Mouse (Mus musculus): ENCODE measurements at regions not wholly inside any gene's neighbourhood (a gene's known extent, or its start where the extent isn't known, plus 50 kb on each side); places are given as distances from the start of the nearest gene placed in this dataset.

DNA sequence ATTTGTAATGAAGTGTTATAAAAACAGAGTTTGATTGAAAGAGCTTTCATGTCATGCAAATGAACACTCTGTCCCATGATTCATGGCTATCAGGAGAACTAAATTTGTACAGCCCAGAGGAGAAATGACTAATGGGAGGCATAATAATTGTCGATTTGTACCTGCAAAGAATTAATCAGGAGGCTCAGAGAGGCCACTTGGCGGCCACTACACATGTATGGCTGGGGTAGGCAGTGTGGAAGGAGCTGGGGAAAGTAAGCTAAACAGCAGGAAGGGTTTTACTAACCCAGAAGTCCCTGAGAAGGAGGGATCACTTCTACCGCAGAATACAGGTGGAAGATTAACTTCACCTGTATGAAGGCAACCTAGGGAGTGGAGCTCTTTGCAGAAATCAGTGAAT, 145.9 kb upstream of the Vstm2b start:
- CTCF ChIA-PET = no interaction called here

DNA sequence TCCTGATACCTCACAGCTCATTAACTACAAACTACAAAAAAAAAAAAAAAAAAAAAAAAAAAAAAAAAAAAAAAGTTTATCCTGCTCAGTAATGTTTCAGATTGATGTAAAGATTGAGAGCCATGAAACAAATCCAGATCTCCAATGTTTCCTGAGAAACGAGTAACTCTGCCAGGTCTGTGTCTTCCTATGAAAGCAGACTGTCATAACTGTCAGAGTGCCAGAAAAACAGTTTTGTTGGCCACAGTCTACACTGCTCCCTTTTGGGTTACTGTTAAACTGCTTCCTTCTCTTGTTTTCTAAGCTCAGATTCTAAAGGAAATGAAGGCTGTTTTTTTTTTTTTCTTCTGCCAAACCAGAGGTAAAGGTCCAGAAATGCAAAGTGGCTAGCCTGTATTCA, 144.6 kb upstream of the Vstm2b start:
- CTCF ChIA-PET = interaction anchor here (0.6 kb wide), 1 partner anchor 64 kb away, joined by 7 read pairs; no protein-coding TSS in a partner anchor

DNA sequence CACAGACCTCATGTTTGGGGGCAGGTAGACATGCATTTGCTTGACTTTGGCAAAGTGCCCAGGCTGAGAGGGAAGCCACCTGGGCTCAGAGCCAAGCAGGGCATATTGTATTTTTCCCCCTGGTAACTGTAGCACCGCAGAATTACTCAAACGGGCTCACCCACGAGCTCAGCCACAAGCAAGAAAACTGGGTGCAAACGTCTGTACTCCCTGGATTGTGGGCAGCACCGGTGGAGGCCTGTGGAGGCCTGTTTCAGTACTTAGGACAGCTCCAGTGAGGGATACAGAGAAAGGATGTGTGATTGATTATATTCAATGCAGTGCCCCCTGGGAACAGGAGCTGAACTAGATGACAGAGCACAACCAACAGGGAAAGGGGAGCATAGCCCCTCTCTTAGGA, 135.6 kb upstream of the Vstm2b start:
- CTCF ChIA-PET = no interaction called here

DNA sequence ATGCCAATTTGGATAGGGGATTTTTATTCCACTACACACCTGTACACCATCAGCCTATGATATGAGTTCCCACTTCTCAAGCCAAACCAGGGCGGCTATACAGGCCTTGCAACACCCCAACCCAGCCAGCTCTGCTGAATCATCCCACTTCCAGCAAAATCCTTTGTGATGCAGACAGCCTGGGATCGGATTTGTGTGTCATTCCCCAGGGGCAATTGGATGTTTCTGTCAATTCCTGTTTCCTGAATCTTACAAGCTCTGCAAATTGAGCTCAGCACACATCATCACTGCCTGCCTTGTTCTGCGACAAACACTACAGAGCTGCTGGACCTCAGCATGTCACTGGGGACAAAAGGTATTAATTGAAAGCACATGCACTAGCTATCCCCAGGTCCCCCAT, 132.0 kb upstream of the Vstm2b start:
- CTCF ChIA-PET = no interaction called here

DNA sequence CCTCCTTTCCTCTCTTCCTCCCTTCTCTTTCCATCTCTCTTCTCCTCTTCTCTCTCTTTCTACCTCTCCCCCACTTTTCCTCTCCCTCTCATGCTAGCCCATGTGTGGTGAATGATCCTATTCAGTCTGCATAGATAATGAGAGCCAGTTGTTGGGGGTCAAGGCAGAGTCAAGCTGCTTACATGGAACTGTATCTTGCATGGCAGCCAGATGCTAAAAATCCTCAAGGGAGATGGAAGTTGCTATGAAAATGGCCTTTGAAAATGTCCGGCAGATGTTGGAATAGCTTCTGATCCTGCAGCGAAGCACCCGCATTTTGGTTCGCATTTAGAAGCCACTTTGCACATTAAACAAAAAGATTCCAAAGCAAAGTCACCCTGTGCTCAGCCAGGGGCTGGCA, 121.9 kb upstream of the Vstm2b start:
- CTCF ChIA-PET = no interaction called here

DNA sequence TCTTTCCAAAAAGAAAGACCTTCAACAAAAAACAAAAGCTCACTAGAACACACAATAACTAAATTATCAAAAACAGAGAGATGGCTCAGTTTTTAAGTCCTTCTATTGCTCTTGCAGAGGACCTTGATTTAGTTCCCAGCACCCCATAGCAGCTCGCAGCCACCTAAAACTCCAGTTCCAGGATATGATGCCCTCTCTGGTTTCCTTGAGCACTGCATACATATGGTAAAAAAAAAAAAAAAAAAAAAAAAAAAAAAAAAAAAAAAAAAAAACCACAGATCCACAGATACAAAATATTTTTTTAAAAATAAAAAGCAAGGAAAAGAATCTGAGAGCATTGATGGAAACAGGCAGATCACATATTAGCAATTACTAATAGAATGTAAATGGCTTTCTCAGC, 113.2 kb upstream of the Vstm2b start:
- CTCF ChIA-PET = interaction anchor here (0.5 kb wide), 1 partner anchor 717 kb away, joined by 4 read pairs; no protein-coding TSS in a partner anchor

DNA sequence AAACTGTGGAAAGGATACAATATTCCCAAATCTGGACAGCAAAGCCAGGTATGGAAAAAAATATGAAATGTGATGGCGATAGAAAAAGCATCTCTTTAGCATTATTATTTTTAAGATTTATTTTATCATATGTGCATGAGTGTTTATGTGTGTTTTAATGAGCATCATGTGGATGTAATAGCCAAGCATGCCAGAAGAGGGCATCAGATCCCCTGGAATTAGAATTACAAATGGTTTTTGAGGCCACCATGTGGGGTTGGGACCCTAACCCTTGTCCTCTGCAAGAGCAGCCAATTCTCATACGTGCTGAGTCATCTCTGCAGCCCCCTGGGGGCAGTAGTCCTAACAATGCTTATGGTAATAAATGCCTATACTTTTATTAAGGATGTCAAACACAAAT, 111.4 kb upstream of the Vstm2b start:
- CTCF ChIA-PET = no interaction called here

DNA sequence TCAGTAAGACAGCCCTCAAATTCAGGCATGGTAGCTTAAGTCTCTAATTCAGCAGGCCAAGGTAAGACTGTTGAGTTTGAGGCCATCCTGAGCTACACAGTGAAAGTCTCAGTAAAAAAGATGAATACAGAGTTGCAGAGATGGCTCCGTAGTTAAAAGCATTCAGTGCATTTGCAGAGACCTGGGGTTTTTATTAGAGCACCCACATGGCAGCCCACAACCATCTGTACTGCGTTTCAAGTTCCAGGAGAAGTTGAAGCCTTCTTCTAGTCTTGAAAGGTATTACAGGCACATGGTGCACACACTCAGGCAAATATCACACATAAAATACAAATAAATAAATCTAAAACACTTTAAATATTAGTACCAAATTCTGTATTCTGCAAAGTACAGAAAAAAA, 109.6 kb upstream of the Vstm2b start:
- CTCF ChIA-PET = no interaction called here

DNA sequence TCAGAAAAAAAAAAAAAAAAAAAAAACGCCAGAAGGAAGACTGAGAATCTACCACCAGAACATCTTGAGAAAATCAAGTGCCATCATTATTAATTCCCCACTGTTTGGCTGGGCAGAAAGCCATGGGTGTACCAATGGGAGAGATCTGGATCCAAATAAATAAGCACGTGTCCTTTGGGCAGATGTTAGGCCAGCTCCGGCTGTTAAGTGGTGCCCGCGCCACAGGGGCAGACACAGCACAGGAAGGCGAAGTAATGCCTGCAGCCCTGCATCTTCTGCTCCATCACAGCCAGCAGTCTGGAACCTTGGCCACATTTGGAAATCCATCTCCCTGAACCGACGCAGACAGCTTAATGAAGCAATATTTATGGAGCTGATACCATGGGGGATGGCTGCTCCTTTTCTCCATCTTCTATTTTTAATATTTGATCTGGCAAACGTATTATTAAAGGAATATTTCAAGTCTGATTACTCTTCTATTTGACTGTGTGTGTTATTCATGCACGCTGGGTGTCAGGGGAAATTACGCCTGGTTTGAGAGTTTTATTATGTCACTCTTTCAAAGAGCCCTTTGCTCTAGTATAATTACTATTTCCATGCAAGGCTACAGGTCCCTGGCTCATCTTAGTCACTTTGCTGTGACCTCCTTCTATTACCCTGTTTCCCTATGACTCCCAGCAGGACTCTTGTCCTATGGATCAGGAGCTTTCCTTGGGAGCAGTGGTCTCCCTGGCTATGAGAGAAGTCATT, 103.5 kb upstream of the Vstm2b start:
- CTCF ChIA-PET = no interaction called here

DNA sequence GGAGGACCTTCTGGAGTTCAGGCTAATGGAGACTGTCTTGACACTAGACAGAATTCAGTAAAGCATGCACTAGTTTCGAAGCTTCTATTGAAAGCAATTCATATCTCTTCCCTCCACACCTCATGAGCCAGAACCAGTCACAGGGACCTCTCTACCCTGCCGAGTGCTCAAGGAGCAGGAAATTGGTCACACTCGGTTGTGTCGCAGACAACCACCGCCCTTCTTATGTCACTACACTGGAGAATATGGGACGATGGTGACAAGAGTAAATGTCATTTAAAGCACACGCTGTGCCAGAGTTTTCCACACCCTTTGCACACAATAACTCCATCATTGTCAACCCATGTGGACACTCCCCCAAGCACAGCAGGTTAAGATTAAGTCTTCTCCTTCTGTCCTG, 98.3 kb upstream of the Vstm2b start:
- CTCF ChIA-PET = no interaction called here

DNA sequence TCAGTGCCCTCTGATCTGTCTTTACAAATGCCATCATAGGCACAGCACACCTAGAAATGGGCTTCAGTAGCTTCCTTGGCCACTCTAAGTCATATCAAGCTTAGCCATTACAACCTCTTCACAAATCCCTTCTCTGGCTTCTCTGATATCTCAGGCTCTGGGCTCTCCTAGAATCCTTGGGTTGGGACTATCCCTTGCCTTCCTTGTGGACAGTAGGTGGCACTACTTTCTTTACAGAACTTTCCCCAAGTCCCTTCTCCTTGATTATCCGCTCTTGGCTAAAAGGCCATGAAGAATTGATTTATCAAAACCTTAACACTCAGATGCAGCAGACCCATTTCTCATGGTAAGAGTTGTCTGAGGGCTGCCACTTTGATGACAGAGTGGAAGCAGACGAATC, 96.8 kb upstream of the Vstm2b start:
- CTCF ChIA-PET = no interaction called here

DNA sequence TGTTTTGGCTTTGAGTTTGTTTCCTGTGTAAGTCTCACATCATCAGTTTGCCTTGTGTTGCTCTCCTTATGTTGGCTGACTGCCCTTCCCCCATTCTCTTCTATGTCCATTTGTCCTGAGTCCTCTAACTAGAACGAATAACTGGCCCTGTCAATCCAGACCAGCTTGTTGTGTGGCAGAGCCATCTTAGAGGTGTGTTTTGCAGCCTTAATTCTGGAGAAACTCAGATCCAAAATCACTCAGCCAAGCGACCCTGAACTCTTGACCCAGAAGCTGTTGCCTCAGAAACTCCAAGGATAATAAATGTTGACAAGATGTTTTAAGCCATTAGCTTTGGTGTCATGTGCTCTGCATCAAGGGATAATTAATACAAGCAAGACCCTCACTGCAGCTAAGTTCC, 92.9 kb upstream of the Vstm2b start:
- CTCF ChIA-PET = no interaction called here

DNA sequence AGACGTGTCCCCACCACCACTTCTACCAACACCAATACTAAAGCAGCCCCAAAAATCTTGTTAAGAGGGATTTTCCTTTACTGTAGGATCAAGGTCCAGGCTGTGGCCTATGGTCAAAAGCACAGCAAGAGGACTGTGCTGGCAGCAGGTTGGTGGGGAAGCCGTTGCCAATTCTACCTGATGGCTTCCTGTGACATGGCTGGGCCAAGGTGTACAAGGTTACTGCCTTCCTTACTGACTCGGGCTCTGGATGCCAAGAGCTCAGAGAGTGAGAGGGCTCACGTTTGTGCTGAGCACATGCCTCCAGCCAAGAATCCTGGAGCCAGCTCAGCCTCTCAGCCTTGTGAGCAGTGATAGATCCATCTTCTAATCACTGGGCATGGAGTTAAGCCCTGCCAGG, 92.3 kb upstream of the Vstm2b start:
- CTCF ChIA-PET = no interaction called here

DNA sequence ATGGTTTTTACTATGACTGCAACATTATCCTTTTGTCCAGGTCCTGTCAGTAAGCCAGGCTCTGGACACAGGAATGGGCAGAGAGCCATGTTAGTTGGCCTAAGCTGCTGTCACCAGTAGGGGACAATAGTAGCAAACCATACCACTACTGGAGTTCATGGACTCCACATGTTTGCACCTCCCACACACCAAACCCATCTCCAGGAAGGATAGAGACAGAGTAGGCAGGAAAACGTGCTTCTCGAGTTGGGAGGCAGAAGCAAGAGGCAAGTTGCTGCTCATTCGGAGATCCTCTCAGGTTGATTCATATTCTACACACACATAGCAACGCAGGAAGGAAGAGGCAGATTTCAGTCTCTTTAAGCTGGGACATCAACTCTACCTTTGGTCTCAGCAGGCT, 85.2 kb upstream of the Vstm2b start:
- CTCF ChIA-PET = interaction anchor here (0.6 kb wide), 1 partner anchor 198 kb away, joined by 3 read pairs; no protein-coding TSS in a partner anchor

DNA sequence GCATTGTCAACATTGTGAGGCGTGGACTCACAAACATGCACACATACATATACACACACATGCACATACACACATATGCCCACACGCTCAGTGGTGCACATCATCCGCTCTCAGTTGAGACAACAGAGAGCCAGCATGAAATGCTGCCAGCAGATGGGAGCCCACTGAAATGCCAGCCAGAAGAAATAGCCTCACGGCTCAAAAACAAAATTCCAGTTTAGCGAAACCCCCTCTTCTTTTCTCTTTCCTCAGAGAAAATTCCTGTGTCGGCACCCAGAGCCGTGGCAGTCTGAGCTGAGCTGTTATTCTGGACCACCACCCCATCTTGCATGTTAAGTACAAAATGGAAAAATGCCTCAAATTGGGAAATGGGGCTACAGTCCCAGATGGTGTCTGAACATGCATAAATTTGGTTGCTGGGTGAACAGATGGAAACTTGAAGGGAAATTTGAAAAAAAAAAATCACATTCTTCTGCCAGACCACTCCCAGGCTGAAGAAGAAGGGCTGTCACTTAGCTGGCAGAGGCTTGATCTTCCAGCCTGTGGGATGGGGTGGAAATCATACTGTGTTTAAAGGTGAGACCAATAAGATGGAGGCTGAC, 72.9 kb upstream of the Vstm2b start:
- CTCF ChIA-PET = no interaction called here

DNA sequence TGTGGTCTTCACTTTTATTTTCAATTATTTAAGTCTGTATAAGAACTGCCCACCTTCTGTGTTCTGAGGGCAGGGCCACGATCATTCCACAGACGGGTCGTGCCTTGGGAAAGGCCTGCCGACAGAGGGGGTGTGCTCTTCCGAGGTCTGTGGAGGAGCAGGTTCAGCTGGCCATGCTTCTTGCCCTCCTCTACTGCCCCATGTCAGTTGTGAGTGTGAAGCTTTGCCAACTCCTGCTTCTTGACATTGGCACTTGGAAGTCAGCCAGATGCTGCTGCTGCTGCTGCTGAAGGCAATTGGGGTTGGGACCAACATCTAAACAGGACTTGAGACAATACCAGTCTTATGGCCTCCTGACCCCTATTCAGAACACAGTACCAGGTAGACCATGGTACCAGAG, 68.6 kb upstream of the Vstm2b start:
- CTCF ChIA-PET = no interaction called here

DNA sequence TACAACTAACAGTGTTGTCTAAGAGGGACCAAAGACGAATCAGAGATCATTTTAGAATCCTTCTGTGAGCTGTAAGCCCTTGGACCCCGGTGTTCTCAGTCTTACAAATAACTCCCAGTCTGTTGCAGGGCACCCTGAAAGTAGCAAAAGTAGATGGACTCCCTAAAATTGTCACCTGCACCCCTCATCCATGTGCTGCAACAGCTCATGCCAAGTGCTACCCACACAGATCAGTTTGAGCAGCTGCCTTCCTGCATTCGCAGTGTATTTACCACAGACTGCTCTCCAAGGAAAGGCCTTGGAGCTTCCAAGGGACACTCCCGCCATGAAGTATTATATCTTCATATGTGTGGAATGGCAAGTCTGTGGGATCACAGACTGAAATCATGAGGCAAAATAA, 66.5 kb upstream of the Vstm2b start:
- CTCF ChIA-PET = no interaction called here

DNA sequence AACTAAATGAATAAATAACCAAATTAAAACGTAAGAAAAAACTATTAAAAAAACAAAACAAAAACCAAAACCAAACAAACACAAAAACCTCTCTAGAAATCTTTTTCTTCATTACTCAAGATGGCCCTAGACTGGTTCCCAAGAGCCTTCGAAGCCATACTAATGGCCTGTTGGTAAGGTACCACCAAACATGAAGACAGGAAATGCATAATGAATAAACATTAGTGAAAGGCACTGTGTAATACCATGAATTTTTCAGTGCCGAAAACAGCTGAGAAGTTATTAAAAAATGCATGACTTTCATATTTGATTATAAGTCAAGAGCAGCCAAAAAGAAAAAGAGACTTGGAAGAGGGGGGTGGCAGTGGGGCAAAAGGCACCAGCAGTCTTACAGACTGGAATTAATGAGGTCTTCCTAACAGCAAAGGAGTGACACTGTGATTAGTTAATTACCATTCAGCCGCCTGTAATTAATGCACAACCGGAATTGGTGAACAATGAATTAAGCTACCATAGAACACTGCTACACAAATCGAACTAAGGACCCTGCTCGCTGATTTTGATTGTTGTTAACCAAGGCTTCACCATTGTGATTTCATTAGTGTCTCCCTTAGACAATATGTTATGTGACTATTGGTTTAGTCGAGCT, 55.7 kb upstream of the Vstm2b start:
- CTCF ChIA-PET = no interaction called here

DNA sequence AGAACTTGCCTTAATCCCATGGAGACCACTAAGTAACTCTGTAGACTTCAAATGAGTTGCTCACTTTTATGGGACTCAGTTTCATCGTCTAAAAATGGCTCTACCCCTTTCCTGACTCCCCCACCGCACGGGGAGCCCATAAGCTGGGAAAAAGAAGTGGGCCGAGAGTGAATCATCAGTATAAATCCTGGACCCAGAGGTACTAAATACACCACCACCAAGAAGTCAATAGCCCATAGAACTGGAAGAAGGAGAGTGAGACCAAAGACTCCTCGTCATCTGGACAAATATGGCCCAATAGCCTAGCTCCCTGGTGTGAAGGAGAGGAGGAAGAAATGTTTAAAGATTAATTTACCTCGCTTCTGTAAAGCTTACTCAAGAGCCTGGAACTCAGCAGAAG, 51.6 kb upstream of the Vstm2b start:
- CTCF ChIA-PET = no interaction called here

Measured in spleen, embryonic (tissue).